Mouse (Mus musculus): Measurements from ENCODE around the gene Dnajc15.

GRCm38 (mm10) chr14:77904171-77904762, 29.3 kb upstream of the Dnajc15 start, which contains the start of gene Epsti1:
- TF ChIP-seq POLR2A (IDR thresholded peaks at IDR 0.05; ENCODE audit: extremely low read depth, insufficient read depth, low read length) (no peak), CTCF (IDR thresholded peaks at IDR 0.05; ENCODE audit: extremely low read depth, insufficient read depth, low read length) (no peak)

Measured in cortical plate, adult 2 months (tissue).